Mouse (Mus musculus): ENCODE measurements around the gene Tspan12. TPM values are rescaled to one million over a fixed set of nuclear protein-coding genes. Genes with fewer than 3 reads are reported as not detected.

The Tspan12 gene
- polyA plus RNA-seq, 1 experiment, result not detected

DNA sequence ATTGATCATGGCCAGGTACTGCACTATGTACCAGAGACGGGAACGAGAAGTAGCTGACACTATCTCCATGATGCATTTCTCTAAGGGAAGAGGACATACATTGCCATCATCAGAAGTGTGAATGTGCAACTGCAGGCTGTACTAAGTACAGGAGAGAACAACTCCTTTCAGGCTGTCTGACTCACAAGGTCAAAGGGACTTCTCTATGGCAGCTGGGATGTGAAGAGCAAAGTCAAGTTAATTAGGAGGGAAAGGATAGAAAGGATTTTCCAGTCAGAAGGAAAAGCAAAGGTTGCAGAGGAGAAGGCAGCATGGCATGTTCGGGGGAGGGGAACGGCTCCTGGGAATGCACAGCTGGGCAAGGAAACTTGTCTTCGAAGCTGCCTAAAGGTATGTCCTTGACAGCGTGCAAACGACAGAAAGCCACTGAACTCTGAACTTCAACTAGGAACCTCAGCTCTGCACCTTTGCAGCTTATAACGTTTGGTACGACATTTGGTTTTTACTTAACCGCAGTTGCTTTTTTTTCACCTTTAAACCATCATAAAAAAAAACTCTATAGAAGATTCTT lies 13.0 kb downstream of the Tspan12 start:
- no peak for TF ChIP-seq GATA1 (IDR thresholded peaks at IDR 0.05; ENCODE audit: low read length)

DNA sequence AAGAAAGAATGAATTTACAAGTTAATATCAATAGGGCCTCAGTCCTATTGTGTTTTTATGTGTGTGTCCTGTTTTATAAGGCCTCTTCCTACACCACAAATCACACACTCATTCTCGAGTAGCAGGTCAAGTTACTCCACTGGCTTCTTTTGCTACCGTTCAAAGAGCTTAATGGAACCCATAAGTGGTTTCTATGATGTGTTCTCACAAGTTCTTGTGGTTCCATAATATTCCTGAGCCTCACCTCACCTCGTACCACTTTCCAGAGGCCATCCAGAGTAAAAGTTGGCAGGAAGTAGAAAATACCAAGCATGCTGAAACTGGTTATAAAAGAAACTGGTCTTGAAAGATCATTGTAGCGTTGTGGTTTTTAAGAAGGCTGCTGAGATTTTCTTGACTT lies 18.8 kb downstream of the Tspan12 start:
- no peak for TF ChIP-seq GATA1 (IDR thresholded peaks at IDR 0.05; ENCODE audit: low read length)

DNA sequence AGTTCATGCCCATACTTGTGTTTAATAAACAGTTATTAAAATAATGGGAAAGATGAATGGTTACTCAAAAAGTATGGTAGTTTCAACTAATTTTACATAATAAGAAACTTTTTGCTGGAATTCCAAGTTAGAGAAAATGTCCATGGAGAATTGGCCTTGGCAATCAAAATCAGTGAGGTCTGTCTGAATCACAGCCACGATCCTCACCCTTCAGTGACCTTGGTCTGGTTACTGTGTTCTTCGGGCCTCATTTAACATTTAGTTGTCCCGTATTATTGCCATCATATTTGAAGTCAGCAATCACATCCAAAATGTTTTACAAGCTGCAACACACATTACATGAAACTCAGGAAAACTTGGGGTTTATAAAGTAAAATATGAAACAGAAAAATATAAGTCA lies 20.4 kb downstream of the Tspan12 start:
- no peak for TF ChIP-seq GATA1 (IDR thresholded peaks at IDR 0.05; ENCODE audit: low read length)

DNA sequence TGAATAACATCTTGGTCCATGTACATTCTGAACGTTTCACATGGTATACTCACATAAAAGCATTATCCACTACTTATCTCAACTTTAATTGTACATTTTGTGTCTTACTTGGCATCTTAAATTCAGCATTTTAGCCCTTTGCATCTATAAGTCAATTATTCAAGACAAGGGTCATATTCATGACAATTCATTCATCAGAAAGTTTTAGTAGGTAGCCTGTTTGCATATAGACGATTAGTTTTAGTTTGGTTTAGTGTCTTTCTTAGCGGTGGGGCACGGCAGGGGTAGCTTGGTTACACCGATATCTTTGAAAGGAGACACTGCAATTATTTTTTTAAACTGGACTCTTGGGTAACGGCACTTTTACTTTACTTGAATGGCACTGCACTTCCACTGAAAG lies 21.4 kb downstream of the Tspan12 start:
- no peak for TF ChIP-seq GATA1 (IDR thresholded peaks at IDR 0.05; ENCODE audit: low read length)

DNA sequence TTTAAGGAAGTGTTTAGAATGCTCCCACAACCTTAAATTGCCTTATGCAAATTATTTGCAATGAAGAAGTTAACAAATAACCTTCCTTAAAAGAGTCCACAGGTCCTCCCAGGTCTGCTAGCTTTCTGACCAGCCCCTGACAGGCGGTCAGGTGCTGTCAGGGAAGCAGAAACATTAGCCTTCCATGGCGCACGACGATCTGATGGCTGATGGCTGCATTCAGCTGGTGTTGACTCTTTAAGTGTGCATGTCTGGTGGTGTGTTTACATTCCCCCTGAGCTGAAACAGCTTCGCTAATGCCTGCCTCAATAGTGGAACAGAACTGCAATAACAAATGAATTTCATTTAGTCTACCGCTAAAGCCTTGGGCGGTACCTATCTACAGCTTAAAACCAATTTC lies 22.4 kb downstream of the Tspan12 start:
- TF ChIP-seq GATA1 (IDR thresholded peaks at IDR 0.05; ENCODE audit: low read length), result no peak

DNA sequence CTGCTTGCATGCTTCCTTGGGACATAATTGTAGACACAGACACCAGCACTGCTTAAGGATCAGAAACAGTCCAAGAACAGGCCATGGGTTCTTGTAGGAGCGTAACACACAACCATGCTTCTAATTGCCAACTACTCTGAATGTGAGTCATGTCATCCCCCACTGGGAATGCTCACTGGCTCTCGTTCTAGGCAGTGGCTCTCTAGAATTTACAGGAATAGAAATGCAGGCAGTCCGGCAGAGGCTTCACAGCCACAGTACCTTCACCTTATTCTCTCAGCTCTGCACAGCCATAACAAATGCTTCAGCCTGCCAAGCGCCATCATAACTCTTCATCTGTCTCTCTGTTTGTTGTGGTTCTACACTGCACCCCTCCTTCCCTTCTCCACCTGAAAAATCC lies 23.9 kb downstream of the Tspan12 start:
- no peak for TF ChIP-seq GATA1 (IDR thresholded peaks at IDR 0.05; ENCODE audit: low read length)

DNA sequence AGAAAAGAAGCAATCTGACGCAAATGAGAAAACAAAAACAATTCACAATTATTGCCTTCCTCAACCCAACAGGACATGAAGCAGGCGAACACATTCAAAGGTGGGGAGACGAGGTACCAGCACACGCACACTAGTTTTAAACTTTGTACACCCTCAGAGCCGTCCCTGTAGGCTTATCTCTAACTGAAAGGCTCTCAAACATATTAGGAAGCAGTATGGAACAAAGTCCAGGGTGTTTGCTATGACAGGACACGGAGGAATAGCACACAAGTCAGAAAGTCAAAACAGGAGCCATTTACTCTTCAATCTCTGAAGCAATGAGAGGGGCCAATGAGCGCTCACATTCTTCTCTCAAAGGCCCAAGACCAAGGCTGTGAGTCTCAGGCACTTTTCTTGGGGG lies 24.3 kb downstream of the Tspan12 start:
- no peak for TF ChIP-seq GATA1 (IDR thresholded peaks at IDR 0.05; ENCODE audit: low read length)

DNA sequence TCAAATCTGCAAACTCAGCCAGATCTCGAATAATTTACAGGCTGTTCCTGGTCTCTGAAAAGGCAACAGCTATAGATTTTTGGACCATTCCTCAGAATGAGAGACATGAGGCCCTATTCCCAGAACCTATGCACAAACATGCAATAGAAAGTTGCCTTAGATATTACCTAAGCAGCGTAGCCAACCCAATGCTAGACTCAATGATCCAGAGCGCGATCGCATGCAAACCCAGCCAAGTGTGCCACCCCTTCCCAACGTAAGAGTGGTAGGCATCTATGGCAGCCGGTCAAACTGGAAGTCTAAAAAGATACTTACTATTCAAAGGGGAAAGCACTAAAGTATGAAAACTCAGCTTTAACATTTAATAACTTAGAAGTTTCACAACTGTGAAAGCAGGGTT lies 28.6 kb downstream of the Tspan12 start:
- no peak for TF ChIP-seq GATA1 (IDR thresholded peaks at IDR 0.05; ENCODE audit: low read length)

DNA sequence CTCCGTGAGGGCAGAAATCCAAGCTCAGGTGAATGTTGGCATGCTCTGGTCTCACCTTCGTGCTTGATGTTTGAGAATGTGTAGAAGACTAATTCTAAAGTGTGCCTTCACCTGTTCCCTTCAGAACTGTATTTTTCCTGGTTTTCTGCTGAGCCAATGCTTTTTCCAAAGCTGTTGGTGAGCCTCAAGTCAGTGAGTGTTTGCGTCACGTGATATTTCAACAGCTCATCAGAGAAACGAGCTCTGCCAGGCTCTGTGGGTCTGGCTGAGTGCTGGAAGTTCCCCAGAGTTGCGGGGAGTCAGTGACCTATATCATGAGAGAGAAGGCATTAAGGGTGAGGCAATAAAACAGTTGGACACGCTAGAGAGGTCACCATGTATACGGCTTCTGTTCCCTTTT lies 29.0 kb downstream of the Tspan12 start:
- no peak for TF ChIP-seq GATA1 (IDR thresholded peaks at IDR 0.05; ENCODE audit: low read length)

DNA sequence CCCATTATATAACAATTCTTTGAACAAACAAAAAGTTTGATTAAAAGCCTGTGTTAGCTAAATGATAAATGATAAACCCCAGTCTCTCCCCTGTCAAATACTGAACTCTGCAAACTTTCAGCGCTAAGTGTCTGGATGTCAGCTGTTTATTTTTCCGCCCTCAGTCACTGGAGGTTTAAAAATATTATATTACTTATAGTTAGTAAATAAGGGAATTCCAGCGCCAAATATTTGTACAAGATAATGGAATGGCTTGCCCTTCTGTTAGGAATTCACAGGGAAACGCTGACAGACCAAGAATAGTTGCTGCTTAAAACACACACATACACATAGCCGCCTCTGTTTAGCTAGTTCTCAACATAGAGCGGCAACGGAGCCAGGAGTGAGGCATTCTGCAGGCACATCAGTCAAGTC lies 29.6 kb downstream of the Tspan12 start:
- no peak for TF ChIP-seq GATA1 (IDR thresholded peaks at IDR 0.05; ENCODE audit: low read length)

DNA sequence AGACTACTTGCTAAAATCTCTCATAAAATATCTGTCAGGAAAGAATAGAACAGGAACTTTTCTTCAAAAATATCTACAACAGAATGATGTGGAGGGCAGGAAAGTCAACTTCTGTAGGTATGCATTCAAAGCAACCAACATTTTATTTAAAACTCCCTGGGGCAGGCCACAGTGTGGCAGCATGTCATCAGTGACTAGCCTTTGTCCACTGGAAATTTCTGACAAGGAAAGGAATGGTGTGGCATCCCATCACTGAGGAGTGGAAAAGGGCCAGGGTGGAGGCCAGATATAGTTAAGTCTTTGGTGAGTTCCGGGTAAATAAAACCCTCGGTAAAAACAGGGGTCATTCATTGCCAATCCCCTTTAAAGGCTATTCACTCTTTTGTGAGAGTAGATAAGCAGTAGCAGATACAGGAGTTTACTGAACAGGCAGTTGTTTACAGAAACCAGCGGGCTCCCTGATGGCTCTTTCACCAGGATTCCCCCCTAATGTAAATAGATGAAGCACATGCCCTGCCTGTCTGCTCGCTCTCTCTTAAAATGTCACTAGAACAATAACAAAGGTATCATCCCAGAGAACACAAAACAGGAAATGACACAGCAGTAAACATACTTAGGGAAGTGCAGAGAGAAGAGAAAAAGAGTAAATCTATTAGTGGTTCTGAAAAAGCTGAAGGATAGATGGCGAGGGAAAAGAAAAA lies 34.1 kb downstream of the Tspan12 start:
- no peak for TF ChIP-seq GATA1 (IDR thresholded peaks at IDR 0.05; ENCODE audit: low read length)

DNA sequence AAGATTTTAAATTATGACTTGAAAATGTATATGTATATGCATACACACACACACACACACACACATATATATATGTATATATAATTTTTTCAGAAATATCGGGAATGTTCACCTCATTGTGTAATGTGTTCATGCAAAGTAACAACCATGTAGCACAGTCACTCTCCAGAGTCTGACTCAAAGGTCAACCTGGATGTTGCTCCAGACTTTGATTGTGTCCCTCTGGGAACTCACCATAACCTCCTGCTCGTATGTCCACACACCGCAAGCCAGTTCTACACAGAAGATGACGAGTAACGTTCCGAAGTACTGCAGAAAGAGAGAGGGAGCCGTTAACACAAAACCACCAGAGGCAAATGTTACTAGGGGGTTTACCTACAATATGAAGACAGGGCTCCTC lies 46.3 kb downstream of the Tspan12 start:
- TF ChIP-seq GATA1 (IDR thresholded peaks at IDR 0.05; ENCODE audit: low read length), result no peak

DNA sequence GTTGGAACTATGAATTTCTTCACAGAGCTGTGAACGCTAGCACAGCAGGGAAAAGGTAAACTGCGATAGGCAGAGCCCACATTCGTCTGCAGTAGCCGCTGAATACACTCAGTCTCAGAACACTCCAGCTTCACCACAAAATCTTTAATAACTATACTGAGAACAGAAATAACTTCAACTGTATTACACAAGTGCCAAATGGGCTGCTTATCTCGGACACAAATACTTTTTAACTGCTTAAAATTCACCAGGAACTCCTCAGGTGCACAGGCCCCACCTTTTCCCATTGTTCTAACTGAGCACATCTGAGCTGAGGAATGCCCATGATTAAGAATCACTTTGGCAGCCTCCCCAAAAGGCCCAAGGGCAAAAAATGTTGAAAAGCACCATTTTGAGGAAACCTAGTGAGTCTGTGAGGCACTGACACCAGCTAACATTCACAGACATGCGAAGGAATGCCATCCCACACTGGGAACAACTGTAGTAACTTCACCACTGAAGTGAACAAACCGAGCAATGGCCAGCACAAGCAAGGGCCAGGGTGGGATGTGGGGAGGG lies 47.2 kb downstream of the Tspan12 start:
- no peak for TF ChIP-seq GATA1 (IDR thresholded peaks at IDR 0.05; ENCODE audit: low read length)

DNA sequence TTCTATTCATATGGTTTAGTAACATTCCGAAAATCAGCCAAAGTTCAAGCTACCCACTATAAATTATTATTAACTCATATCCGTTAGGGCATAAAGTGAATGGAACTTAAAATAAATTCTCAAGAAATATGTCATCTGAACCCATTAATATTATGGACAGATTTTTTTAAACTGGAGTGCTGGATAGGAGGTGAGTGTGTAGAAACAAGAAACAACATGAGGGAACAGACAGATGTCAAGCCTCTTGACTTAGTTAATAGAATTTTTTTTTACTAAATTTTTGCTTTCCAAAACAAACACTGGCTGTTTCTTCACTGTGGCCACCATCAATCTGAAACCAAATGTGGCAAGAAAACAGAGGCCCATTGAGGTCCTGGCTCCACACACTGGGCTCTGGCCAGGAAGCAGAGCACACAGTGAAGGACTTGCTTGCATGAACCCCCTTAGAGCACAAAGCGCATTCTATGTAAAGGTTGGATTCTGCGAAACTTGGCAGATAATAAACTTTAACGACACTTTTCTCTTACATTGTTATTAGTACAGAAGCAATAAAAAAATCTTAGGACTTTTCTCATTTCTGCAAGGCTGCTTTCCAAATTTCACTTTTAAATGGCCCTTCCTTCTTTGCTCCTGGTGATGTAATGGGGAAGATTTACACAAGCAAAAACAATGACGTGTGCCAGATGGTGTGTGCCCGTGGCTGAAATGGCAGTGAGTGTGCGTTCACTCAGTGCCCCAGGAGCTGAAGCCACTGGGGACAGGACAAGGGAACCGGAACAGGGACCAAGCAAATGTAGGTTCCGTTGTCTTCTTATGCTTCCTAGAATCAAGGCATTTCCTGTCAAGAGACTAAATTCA lies 48.6 kb downstream of the Tspan12 start:
- no peak for TF ChIP-seq GATA1 (IDR thresholded peaks at IDR 0.05; ENCODE audit: low read length)

DNA sequence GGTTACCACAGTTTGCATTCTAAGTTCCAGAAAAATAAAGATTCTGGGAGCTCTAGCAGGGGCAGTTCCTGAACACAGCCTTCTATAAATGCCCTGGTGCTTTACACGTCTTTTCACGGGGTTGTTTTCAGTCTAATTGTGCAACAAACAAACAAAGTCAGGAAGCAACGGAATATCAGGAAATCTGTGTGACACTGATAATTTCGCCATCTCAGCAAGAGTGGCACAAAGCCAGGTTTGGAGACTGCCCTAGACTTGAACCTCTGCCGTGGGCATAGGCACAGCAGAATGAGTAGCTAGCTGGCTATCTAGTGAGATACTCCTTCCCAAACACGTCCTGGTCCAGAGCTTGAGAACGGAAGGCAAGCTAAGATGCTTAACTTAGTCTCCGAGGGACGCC lies 53.7 kb downstream of the Tspan12 start:
- TF ChIP-seq GATA1 (IDR thresholded peaks at IDR 0.05; ENCODE audit: low read length), result no peak

DNA sequence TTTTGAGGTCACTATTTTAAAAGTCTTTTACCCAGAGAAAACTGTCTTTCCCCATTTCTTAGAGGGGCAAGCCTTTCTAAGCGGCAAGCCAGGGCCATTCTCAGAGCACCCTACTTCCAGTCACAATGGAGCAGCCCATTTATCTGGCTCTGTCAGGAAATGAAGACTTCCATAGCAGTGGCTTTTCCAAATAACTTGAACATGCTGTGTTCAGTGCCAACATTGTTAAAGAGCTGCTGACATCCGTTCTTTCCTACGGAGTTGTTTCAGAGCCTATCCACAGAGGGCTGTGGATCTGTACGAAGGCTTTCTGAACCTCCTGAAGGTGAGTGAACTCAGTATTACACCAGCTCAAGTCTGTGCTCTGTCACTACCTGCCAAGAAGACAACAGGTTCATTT lies 55.2 kb downstream of the Tspan12 start:
- no peak for TF ChIP-seq GATA1 (IDR thresholded peaks at IDR 0.05; ENCODE audit: low read length)

Data from G1E-ER4 (cell line).